Mouse (Mus musculus) kidney, postnatal 25 days (tissue): ENCODE results near the gene Zfp69.

Source experiments
- DNase-seq, 2 experiments: peaks; one replicate each; pipeline ENCODE4 v3.0.0; 2021; ENCODE audit warnings: mixed read lengths in 2 of 2

The Zfp69 gene

GRCm38 (mm10) chr4:120924554-120925299 lies 26.8 kb downstream of the Zfp69 start, which contains the start of gene Exo5:
Exo5 (minus strand) TSS chr4:120925017.
- peak; percentile 90 to 96 for DNase-seq

GRCm38 (mm10) chr4:120921461-120921860 lies 30.0 kb downstream of the Zfp69 start:
- DNase-seq: no peak

GRCm38 (mm10) chr4:120914501-120914900 lies 37.0 kb downstream of the Zfp69 start:
- no peak for DNase-seq

GRCm38 (mm10) chr4:120913861-120914260 lies 37.6 kb downstream of the Zfp69 start:
- DNase-seq: no peak

GRCm38 (mm10) chr4:120913443-120913842 lies 38.1 kb downstream of the Zfp69 start:
- DNase-seq: no peak

GRCm38 (mm10) chr4:120912866-120913265 lies 38.6 kb downstream of the Zfp69 start:
- peak; percentile 21 to 65 for DNase-seq

- no peak for DNase-seq
These were observed 40.4 kb downstream of the Zfp69 start for GRCm38 (mm10) chr4:120911086-120911485.

GRCm38 (mm10) chr4:120909558-120910150 lies 41.8 kb downstream of the Zfp69 start:
- DNase-seq: peak; percentile 51 to 75

GRCm38 (mm10) chr4:120905644-120906043 lies 45.9 kb downstream of the Zfp69 start:
- DNase-seq: no peak

GRCm38 (mm10) chr4:120904533-120904932 lies 47.0 kb downstream of the Zfp69 start:
- DNase-seq: no peak

GRCm38 (mm10) chr4:120895810-120896584 lies 55.5 kb downstream of the Zfp69 start:
- peak in 1 of 2 experiments; percentile 20 for DNase-seq

GRCm38 (mm10) chr4:120895226-120895625 lies 56.3 kb downstream of the Zfp69 start:
- peak in 1 of 2 experiments; percentile 26 for DNase-seq

GRCm38 (mm10) chr4:120894584-120894983 lies 56.9 kb downstream of the Zfp69 start:
- DNase-seq: peak in 1 of 2 experiments; percentile 11

- DNase-seq: peak in 1 of 2 experiments; percentile 26
These were observed 57.7 kb downstream of the Zfp69 start for GRCm38 (mm10) chr4:120893656-120894401.

GRCm38 (mm10) chr4:120892516-120892915 lies 59.0 kb downstream of the Zfp69 start:
- peak in 1 of 2 experiments; percentile 13 for DNase-seq

GRCm38 (mm10) chr4:120891960-120892359 lies 59.5 kb downstream of the Zfp69 start:
- DNase-seq: peak in 1 of 2 experiments; percentile 22

- DNase-seq: peak in 1 of 2 experiments; percentile 33
These were observed 60.6 kb downstream of the Zfp69 start for GRCm38 (mm10) chr4:120890754-120891440.

- DNase-seq: no peak
These were observed 62.6 kb downstream of the Zfp69 start for GRCm38 (mm10) chr4:120888884-120889283.

GRCm38 (mm10) chr4:120887381-120888112 lies 64.0 kb downstream of the Zfp69 start:
- peak; percentile 54 to 72 for DNase-seq

- peak in 1 of 2 experiments; percentile 22 for DNase-seq
These were observed 64.7 kb downstream of the Zfp69 start for GRCm38 (mm10) chr4:120886811-120887210.

GRCm38 (mm10) chr4:120886131-120886530 lies 65.4 kb downstream of the Zfp69 start:
- peak in 1 of 2 experiments; percentile 22 for DNase-seq
